Mouse (Mus musculus) heart, postnatal 0 days (tissue): ENCODE results near the gene Usp53.
A peak's percentile ranks its signal among the peaks of the same experiment; 100 is the strongest.

Experiments
- CTCF ChIP-seq: IDR thresholded peaks from 2 replicates; pipeline ENCODE4 v1.5.1; 2016; ENCODE audit warnings: antibody characterized with exemption, control low read depth, low read depth
- EP300 ChIP-seq: IDR thresholded peaks from 2 replicates; pipeline ENCODE4 v1.6.1; 2016; ENCODE audit warnings: antibody characterized with exemption, low read depth

- peak; percentile 65 for TF ChIP-seq CTCF
- no peak for TF ChIP-seq EP300
Measured at GRCm38 (mm10) chr3:122939215-122939614, 45.1 kb downstream of the Usp53 start.
